Mouse (Mus musculus): ENCODE results near the gene Arl8a.

- TF ChIP-seq CTCF (conservative IDR thresholded peaks at IDR 0.05; ENCODE audit: low read length) (no peak), POU5F1 (IDR thresholded peaks at IDR 0.05; ENCODE audit: borderline replicate concordance, low read length) (no peak), NANOG (IDR thresholded peaks at IDR 0.05; ENCODE audit: borderline replicate concordance, low read length) (no peak)
These were observed 1.9 kb downstream of the Arl8a start for GRCm38 (mm10) chr1:135148476-135148875.

Data from E14TG2a.4 (cell line).